Mouse (Mus musculus) embryonic facial prominence, embryonic 14.5 days (tissue): ENCODE measurements around the gene F12. TPM values are rescaled to one million over a fixed set of nuclear protein-coding genes. Genes with fewer than 3 reads are reported as not detected.

Experiments used
- ATAC-seq: fragments of 200-750 bp; cut with Nextera tagmentation; 2 replicates; pipeline ENCODE4 v1.8.0; 2017; ENCODE audit warnings: low read depth, moderate number of reproducible peaks, moderate TSS enrichment
- DNase-seq: peaks from one replicate; pipeline ENCODE4 v3.0.0-alpha.2; 2015; ENCODE audit warnings: low spot score
- H3K27ac ChIP-seq: fragments of 300-500 bp; sonication (generic); replicated peaks from 2 replicates; pipeline ENCODE4 v1.5.1; 2014; ENCODE audit warnings: low read depth, mild to moderate bottlenecking, low read length, moderate library complexity
- H3K27me3 ChIP-seq: fragments of 300-500 bp; sonication (generic); replicated peaks from 2 replicates; pipeline ENCODE4 v1.6.1; 2014; ENCODE audit warnings: low read length; ENCODE audit not compliant: control insufficient read depth, insufficient read depth
- H3K36me3 ChIP-seq: fragments of 300-500 bp; sonication (generic); 2 replicates; pipeline ENCODE4 v1.6.1; 2014; ENCODE audit warnings: low read length, mixed read lengths; ENCODE audit not compliant: control insufficient read depth, insufficient read depth
- H3K4me1 ChIP-seq: fragments of 300-500 bp; sonication (generic); 2 replicates; pipeline ENCODE4 v1.6.1; 2014; ENCODE audit warnings: antibody characterized with exemption, low read length; ENCODE audit not compliant: control insufficient read depth, insufficient read depth
- H3K4me2 ChIP-seq: fragments of 300-500 bp; sonication (generic); 2 replicates; pipeline ENCODE4 v1.6.1; 2014; ENCODE audit warnings: low read depth, mild to moderate bottlenecking, low read length, moderate library complexity, mixed read lengths
- H3K4me3 ChIP-seq: fragments of 300-500 bp; sonication (generic); 2 replicates; pipeline ENCODE4 v1.5.1; 2014; ENCODE audit warnings: low read depth, mild to moderate bottlenecking, low read length
- H3K9ac ChIP-seq: fragments of 300-500 bp; sonication (generic); 2 replicates; pipeline ENCODE4 v1.6.1; 2014; ENCODE audit warnings: low read depth, mild to moderate bottlenecking, low read length, moderate library complexity, mixed read lengths
- H3K9me3 ChIP-seq: fragments of 300-500 bp; sonication (generic); 2 replicates; pipeline ENCODE4 v1.6.1; 2016; ENCODE audit warnings: low read length; ENCODE audit not compliant: control insufficient read depth
- WGBS: fragments of 180-500 bp; shearing (Covaris S2); extraction: QIAGEN DNeasy Blood & Tissue Kit; methylation state at CpG from one replicate; pipeline ENCODE4 v1.1.7; 2014; 5-methylcytosine and 5-hydroxymethylcytosine counted together
- polyA plus RNA-seq: library from polyadenylated mRNA; unstranded; fragments of >200 nt; fragmentation: Nextera tagmentation; extraction: Ambion mirVana; gene quantifications from 2 replicates; pipeline ENCODE4 v1.2.1, GENCODE M21; 2014

F12 gene
- polyA plus RNA-seq: not detected in 2 replicates

DNA sequence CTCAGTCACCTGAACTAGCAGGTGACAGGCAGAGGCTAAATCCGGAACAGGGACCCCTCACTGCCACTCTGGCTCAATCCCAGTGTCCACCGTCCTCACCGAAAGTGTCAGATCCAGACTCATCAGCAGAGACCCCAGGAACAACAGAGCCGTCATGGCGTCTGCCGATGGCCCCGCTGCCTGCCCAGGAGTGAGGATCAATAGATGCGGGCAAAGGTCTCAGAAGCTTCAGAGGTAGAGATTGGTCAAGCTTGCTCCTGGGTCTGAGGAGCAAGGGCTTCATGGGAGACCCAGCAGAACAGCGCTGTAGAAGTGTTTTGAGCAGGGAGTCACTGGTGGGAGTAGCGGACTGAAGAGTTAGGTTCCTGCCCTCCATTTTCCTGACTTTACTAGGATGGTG lies at the start of gene F12:
TSS of gene F12 (minus strand) at position 181 of the 400 bp plus-strand sequence.
- Histone ChIP-seq H3K27ac (no peak within 1 kb of the TSS), H3K9me3 (no peaks in the 10 kb centered on the region), H3K4me2 (no peak within 1 kb of the TSS), H3K36me3 (no peaks in the 10 kb centered on the region), H3K4me3 (no peak within 1 kb of the TSS), H3K9ac (no peak within 1 kb of the TSS), H3K27me3 (peaks cover 3% of the 10 kb centered on the region), H3K4me1 (no peaks in the 10 kb centered on the region)
- no peak for ATAC-seq
- DNase-seq: no peak
- 87% methylated on average over 10 of the region's 10 CpGs for WGBS

DNA sequence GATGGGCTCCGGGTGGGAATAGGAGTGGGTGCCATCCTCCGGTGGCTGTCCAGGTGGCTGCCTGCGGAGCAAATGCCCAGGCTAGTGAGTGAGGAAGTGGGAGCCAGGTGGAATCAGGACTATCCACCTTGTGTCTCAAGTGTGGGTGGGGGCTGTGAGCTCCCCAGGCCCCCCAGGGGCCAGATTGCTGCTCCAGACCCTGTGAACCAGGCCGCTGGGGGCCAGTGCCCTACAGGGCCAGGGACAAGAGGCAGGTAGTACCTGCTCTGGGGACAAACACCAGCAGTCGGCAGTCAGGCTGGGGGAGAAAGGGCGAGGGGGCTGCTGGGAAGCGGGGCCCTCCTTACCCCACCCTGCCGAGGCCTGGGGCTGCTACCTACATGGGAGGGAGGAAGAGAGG lies 49.7 kb upstream of the F12 start:
- H3K4me1 ChIP-seq: peaks cover 5% of the 10 kb centered on the region; the same call in 1 of the 2 replicates
- peaks cover 75% of the 10 kb centered on the region for H3K36me3 ChIP-seq
- WGBS: 94% methylated on average over 7 of the region's 8 CpGs
- H3K4me2 ChIP-seq: no peak overlapping the region
- no peaks in the 10 kb centered on the region for H3K9me3 ChIP-seq
- DNase-seq (no peak), ATAC-seq (no peak)
- H3K4me3 ChIP-seq: no peak overlapping the region
- H3K27me3 ChIP-seq: no peaks in the 10 kb centered on the region
- no peak overlapping the region for H3K9ac ChIP-seq
- H3K27ac ChIP-seq: no peak overlapping the region

DNA sequence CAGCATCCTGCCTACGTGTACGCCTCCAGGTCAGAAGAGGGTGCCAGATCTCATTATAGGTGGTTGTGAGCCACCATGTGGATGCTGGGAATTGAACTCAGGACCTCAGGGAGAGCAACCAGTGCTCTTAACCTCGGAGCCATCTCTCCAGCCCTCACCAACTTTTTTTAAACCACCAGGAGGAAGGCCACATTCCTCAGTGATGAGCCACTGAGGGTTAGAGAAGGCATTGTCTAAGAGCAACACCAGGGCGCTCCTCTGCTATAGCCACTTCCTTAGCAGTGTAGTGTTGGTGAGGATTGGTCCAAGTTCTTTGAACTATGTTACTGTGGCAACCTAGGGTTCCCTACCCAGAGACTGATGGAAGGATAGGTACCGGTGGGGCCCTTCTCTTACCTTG lies 49.2 kb upstream of the F12 start:
- no peak overlapping the region for H3K4me3 ChIP-seq
- DNase-seq (no peak), ATAC-seq (no peak)
- no peaks in the 10 kb centered on the region for H3K27me3 ChIP-seq
- H3K4me1 ChIP-seq: peaks cover 10% of the 10 kb centered on the region
- H3K9me3 ChIP-seq: no peaks in the 10 kb centered on the region
- peaks cover 70% of the 10 kb centered on the region for H3K36me3 ChIP-seq
- no peak overlapping the region for H3K27ac ChIP-seq
- H3K9ac ChIP-seq: no peak overlapping the region
- 93% methylated on average over 5 of the region's 5 CpGs for WGBS
- no peak overlapping the region for H3K4me2 ChIP-seq

DNA sequence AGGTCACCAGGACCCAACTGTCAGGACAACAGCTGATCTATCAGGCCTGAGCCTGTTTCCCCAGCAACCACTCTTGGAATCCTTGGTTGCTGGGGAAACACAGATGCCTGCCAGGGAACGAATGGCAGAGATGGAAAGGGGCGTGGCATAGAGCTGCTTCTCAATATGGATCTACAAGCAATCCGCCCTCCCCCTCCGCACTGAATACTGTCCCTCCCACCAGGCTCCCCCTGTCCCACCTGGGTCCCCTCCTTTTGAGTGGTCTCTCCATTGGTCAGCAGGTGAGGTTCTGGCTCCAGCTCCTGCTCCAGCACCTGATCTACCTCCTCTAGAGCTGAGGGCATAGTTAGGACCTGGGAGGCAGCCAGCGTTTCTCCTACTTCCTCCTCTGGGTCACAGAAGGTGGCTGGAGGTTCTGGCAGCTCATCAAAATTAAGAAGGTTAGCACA lies 48.1 kb upstream of the F12 start:
- H3K9me3 ChIP-seq: no peaks in the 10 kb centered on the region
- H3K4me1 ChIP-seq: peaks cover 13% of the 10 kb centered on the region
- H3K27ac ChIP-seq: no peak overlapping the region
- ATAC-seq (no peak), DNase-seq (peak; percentile 68)
- no peaks in the 10 kb centered on the region for H3K27me3 ChIP-seq
- H3K36me3 ChIP-seq: peaks cover 58% of the 10 kb centered on the region
- H3K4me2 ChIP-seq: no peak overlapping the region
- H3K9ac ChIP-seq: no peak overlapping the region
- H3K4me3 ChIP-seq: no peak overlapping the region
- WGBS: 52% methylated on average over 5 of the region's 5 CpGs

DNA sequence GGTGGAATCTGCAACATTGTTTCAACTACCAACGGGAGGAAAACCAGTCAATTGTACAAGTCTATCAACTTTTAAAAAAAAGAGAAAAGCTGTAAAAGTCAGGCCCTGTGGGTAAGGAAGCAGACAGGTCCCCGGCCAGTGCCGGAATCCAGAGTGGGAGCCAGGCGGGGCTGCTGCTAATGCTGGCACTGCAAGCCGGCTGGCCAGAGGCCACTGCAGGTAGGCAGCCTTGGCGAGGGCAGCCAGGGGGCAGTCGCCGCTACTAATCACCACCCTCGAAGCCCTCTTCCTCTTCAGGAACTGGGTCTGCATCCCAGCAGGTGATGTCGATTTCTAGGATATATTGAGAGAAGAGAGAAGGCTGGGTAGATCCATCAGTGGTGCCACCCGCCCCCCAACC lies 47.4 kb upstream of the F12 start:
- Histone ChIP-seq H3K27me3 (no peaks in the 10 kb centered on the region), H3K36me3 (peaks cover 52% of the 10 kb centered on the region), H3K9ac (no peak overlapping the region), H3K4me1 (peaks cover 13% of the 10 kb centered on the region), H3K4me2 (no peak overlapping the region), H3K9me3 (no peaks in the 10 kb centered on the region), H3K27ac (no peak overlapping the region), H3K4me3 (no peak overlapping the region)
- ATAC-seq: no peak
- DNase-seq: no peak
- WGBS: 67% methylated on average over 11 of the region's 11 CpGs

DNA sequence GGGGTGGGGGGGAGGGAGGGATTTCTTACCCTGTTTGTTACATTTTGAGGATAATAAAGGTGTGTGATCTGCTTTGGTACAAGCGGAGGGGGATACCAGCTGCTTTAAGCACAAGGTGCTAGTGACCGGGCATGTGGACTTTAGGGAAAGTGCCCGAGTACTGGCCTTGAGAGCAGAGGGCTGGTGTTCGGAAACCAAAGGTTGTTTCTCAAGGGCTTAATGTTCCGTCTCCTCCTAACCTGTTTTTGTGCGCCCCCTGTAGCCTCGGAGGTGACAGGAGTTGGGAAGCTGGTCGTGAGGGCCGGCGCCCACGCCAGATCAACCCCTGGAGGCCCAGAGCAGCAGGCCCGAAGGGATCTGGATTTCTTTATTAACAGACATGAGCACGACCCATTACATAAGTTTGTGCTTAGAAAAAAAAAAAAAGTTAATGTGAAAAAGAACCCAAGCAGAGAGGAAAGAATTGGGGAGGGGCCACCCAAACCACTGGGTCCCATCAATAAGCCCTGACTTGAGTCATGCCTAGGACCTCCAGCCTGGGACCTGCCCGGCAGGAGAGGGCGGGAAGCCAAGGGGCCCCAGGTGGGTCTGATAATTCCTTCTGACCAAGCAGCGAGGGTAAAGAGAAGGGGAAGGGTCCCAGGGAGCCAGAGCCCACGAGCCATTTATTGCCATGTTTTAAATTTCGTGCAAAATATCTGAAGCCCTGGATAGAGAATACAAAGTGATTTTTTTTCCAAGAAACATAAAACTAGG lies 46.7 kb upstream of the F12 start:
- no peak for ATAC-seq
- peak overlapping the region; percentile 79 for H3K9ac ChIP-seq
- peaks cover 47% of the 10 kb centered on the region for H3K36me3 ChIP-seq
- peak overlapping the region; percentile 100 for H3K4me2 ChIP-seq
- no peaks in the 10 kb centered on the region for H3K9me3 ChIP-seq
- no peaks in the 10 kb centered on the region for H3K27me3 ChIP-seq
- 17% methylated on average over 18 of the region's 18 CpGs for WGBS
- H3K27ac ChIP-seq: peak overlapping the region; percentile 84
- no peak for DNase-seq
- H3K4me3 ChIP-seq: peak overlapping the region; percentile 64
- peaks cover 13% of the 10 kb centered on the region for H3K4me1 ChIP-seq

DNA sequence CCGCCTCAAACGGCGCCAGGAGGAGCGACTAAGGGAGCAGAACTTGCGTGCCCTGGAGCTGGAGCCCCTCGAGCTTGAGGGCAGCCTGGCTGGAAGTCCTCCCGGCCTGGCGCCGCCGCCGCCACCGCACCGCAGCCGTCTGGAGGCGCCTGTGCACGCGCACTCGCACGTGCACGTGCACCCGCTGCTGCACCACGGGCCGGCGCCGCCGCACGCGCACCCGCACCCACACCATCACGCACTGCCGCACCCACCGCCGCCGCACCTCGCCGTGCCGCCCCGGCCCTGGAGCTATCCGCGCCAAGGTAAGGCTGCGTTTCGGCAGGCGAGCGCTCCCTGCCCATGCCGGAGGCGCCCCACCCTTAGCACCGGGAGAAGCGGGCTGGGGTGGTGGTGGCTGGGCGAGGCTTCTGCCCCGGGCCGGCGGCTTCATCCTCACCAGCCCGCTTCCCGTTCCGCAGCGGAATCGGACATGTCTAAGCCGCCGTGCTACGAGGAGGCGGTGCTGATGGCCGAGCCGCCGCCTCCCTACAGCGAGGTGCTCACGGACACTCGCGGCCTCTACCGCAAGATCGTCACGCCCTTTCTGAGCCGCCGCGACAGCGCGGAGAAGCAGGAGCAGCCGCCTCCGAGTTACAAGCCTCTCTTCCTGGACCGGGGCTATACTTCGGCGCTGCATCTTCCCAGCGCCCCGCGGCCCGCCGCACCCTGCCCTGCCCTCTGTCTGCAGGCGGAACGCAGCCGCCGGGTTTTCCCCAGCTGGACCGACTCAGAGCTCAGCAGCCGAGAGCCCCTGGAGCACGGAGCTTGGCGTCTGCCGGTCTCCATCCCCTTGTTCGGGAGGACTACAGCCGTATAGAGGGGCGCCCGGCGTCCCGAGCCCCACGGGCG lies 45.8 kb upstream of the F12 start:
- Histone ChIP-seq H3K27me3 (no peaks in the 10 kb centered on the region), H3K27ac (peak overlapping the region; percentile 84), H3K9ac (peak overlapping the region; percentile 79), H3K36me3 (peaks cover 38% of the 10 kb centered on the region), H3K4me3 (peak overlapping the region; percentile 64), H3K4me2 (peak overlapping the region; percentile 100), H3K9me3 (no peaks in the 10 kb centered on the region), H3K4me1 (peaks cover 13% of the 10 kb centered on the region)
- DNase-seq: peak; percentile 68
- WGBS: 2% methylated on average over 41 of the region's 103 CpGs
- ATAC-seq: peak; percentile 45

DNA sequence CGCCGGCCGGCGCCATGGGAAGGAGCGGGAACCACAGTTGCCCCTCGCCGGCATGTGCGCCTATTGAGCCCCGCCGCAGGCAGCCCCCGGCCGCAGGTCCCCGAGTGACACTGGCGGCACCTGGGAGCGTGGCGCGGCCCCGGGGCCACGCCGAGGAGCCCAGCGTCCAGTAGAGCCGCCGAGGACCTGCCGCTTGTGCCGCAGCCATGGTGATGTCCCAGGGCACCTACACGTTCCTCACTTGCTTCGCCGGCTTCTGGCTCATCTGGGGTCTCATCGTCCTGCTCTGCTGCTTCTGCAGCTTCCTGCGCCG lies 45.2 kb upstream of the F12 start:
- 1% methylated on average over 17 of the region's 31 CpGs for WGBS
- H3K4me2 ChIP-seq: peak overlapping the region; percentile 100

More for the DNA sequence above, 45.2 kb upstream of the F12 start:
- ATAC-seq (no peak; the same call in 1 of the 2 replicates), DNase-seq (no peak)
- Histone ChIP-seq H3K9ac (peak overlapping the region; percentile 79), H3K27me3 (no peaks in the 10 kb centered on the region), H3K36me3 (peaks cover 32% of the 10 kb centered on the region), H3K4me1 (peaks cover 13% of the 10 kb centered on the region), H3K9me3 (no peaks in the 10 kb centered on the region), H3K4me3 (peak overlapping the region; percentile 64), H3K27ac (peak overlapping the region; percentile 84)
